Mouse (Mus musculus) C2C12 (cell line): ENCODE measurements at regions not wholly inside any gene's neighbourhood (a gene's known extent, or its start where the extent isn't known, plus 50 kb on each side); places are given as distances from the start of the nearest gene placed in this dataset.

Experiments used
- H3K27me3 ChIP-seq: one replicate; pipeline ENCODE4 v1.6.1; 2011; ENCODE audit not compliant: control insufficient read depth, insufficient read depth, insufficient read length
- H3K36me3 ChIP-seq: one replicate; pipeline ENCODE4 v1.6.1; 2011; ENCODE audit not compliant: control insufficient read depth, insufficient read depth
- H3K4me3 ChIP-seq: one replicate; pipeline ENCODE4 v1.5.1; 2011; ENCODE audit warnings: mild to moderate bottlenecking, control low read depth; ENCODE audit not compliant: poor library complexity, insufficient read depth, severe bottlenecking
- H3K79me2 ChIP-seq: one replicate; pipeline ENCODE4 v1.6.1; 2011; ENCODE audit not compliant: control insufficient read depth, insufficient read depth
- H3K79me3 ChIP-seq: one replicate; pipeline ENCODE4 v1.6.1; 2011; ENCODE audit warnings: low read depth, control low read depth
- H3ac ChIP-seq: one replicate; pipeline ENCODE3; 2011; ENCODE audit warnings: low read depth; ENCODE audit not compliant: control insufficient read depth, insufficient read length
- CEBPB ChIP-seq: IDR thresholded peaks from one replicate; pipeline ENCODE4 v1.6.1; 2011; ENCODE audit warnings: low read depth, mild to moderate bottlenecking, control low read depth, moderate library complexity
- CTCF ChIP-seq: IDR thresholded peaks from one replicate; pipeline ENCODE4 v1.5.1; 2011; ENCODE audit not compliant: control insufficient read depth, insufficient read depth, insufficient read length
- FOSL1 ChIP-seq: IDR thresholded peaks from one replicate; pipeline ENCODE4 v1.8.0; 2011; ENCODE audit warnings: mild to moderate bottlenecking, low read length; ENCODE audit not compliant: poor library complexity, insufficient read depth, severe bottlenecking
- MAX ChIP-seq: IDR thresholded peaks from one replicate; pipeline ENCODE4 v1.6.1; 2011; ENCODE audit warnings: mild to moderate bottlenecking, control low read depth
- MYOD1 ChIP-seq: IDR thresholded peaks from one replicate; pipeline ENCODE4 v1.6.1; 2011; ENCODE audit warnings: low read depth; ENCODE audit not compliant: control insufficient read depth, insufficient read length
- MYOG ChIP-seq: IDR thresholded peaks from one replicate; pipeline ENCODE4 v1.6.1; 2011; ENCODE audit not compliant: control insufficient read depth, insufficient read length; ENCODE audit errors: extremely low read depth
- USF1 ChIP-seq: IDR thresholded peaks from one replicate; pipeline ENCODE4 v1.6.1; 2011; ENCODE audit warnings: low read depth, mild to moderate bottlenecking, control low read depth, moderate library complexity

GRCm38 (mm10) chr7:64033388-64033787 lies 94.7 kb upstream of the Klf13 start:
- TF ChIP-seq MYOD1 (no peak), USF1 (no peak), CEBPB (no peak), FOSL1 (no peak), CTCF (no peak), MYOG (no peak), MAX (no peak)
- Histone ChIP-seq H3K27me3 (no peaks in the 10 kb centered on the region), H3ac (no peak overlapping the region), H3K79me2 (no peaks in the 10 kb centered on the region), H3K4me3 (no peak overlapping the region), H3K79me3 (no peaks in the 10 kb centered on the region), H3K36me3 (no peaks in the 10 kb centered on the region)

- Histone ChIP-seq H3K27me3 (no peaks in the 10 kb centered on the region), H3K4me3 (no peak overlapping the region), H3K36me3 (no peaks in the 10 kb centered on the region), H3K79me2 (no peaks in the 10 kb centered on the region), H3ac (no peak overlapping the region), H3K79me3 (no peaks in the 10 kb centered on the region)
- TF ChIP-seq MYOD1 (no peak), MAX (no peak), FOSL1 (no peak), CEBPB (no peak), USF1 (no peak), MYOG (no peak), CTCF (no peak)
Measured at GRCm38 (mm10) chr7:64032921-64033354, 94.2 kb upstream of the Klf13 start.

- TF ChIP-seq USF1 (no peak), MYOG (no peak), MYOD1 (no peak), FOSL1 (no peak), CEBPB (no peak), CTCF (no peak), MAX (no peak)
- H3K79me2 ChIP-seq, result no peaks in the 10 kb centered on the region
- H3K36me3 ChIP-seq, result no peaks in the 10 kb centered on the region
- no peaks in the 10 kb centered on the region for H3K27me3 ChIP-seq
- no peak overlapping the region for H3K4me3 ChIP-seq
- no peaks in the 10 kb centered on the region for H3K79me3 ChIP-seq
- H3ac ChIP-seq, result no peak overlapping the region
Measured at GRCm38 (mm10) chr7:64030650-64031049, 91.9 kb upstream of the Klf13 start.

GRCm38 (mm10) chr7:64027100-64027499 lies 88.4 kb upstream of the Klf13 start:
- Histone ChIP-seq H3K4me3 (no peak overlapping the region), H3K79me3 (no peaks in the 10 kb centered on the region), H3K27me3 (no peaks in the 10 kb centered on the region), H3K36me3 (no peaks in the 10 kb centered on the region), H3K79me2 (no peaks in the 10 kb centered on the region), H3ac (no peak overlapping the region)
- TF ChIP-seq MYOD1 (no peak), CEBPB (no peak), USF1 (no peak), MAX (no peak), CTCF (no peak), MYOG (no peak), FOSL1 (no peak)

GRCm38 (mm10) chr7:64025155-64025554 lies 86.4 kb upstream of the Klf13 start:
- H3K36me3 ChIP-seq, result no peaks in the 10 kb centered on the region
- H3ac ChIP-seq, result no peak overlapping the region
- no peak for TF ChIP-seq CTCF
- TF ChIP-seq MAX, result no peak
- TF ChIP-seq USF1, result no peak
- no peak for TF ChIP-seq FOSL1
- TF ChIP-seq MYOG, result no peak
- no peak for TF ChIP-seq MYOD1
- no peak for TF ChIP-seq CEBPB
- no peaks in the 10 kb centered on the region for H3K79me3 ChIP-seq
- H3K79me2 ChIP-seq, result no peaks in the 10 kb centered on the region
- no peaks in the 10 kb centered on the region for H3K27me3 ChIP-seq
- H3K4me3 ChIP-seq, result no peak overlapping the region

- no peak for TF ChIP-seq MYOD1
- no peak for TF ChIP-seq MAX
- no peak for TF ChIP-seq MYOG
- no peak for TF ChIP-seq CTCF
- TF ChIP-seq FOSL1, result no peak
- TF ChIP-seq USF1, result no peak
- TF ChIP-seq CEBPB, result no peak
Measured at GRCm38 (mm10) chr7:64024253-64024652, 85.5 kb upstream of the Klf13 start.

More at GRCm38 (mm10) chr7:64024253-64024652, 85.5 kb upstream of the Klf13 start:
- H3K27me3 ChIP-seq, result no peaks in the 10 kb centered on the region
- no peaks in the 10 kb centered on the region for H3K79me2 ChIP-seq
- no peak overlapping the region for H3ac ChIP-seq
- H3K4me3 ChIP-seq, result no peak overlapping the region
- no peaks in the 10 kb centered on the region for H3K79me3 ChIP-seq
- no peaks in the 10 kb centered on the region for H3K36me3 ChIP-seq
